Mouse (Mus musculus) intestine, embryonic 16.5 days (tissue): Measurements from ENCODE around the gene Mettl26. TPM values are rescaled to one million over a fixed set of nuclear protein-coding genes. Genes with fewer than 3 reads are reported as not detected.

Source experiments
- ATAC-seq: fragments of 200-750 bp; cut with Nextera tagmentation; 2 replicates; pipeline ENCODE4 v1.8.0; 2017; ENCODE audit warnings: moderate TSS enrichment, moderate library complexity
- H3K27ac ChIP-seq: fragments of 300-500 bp; sonication (generic); 2 replicates; pipeline ENCODE4 v1.5.1; 2014; ENCODE audit warnings: mild to moderate bottlenecking, low read length
- H3K27me3 ChIP-seq: fragments of 300-500 bp; sonication (generic); replicated peaks from 2 replicates; pipeline ENCODE4 v1.6.1; 2014; ENCODE audit warnings: low read length, control low read depth, mixed read lengths; ENCODE audit not compliant: control insufficient read depth, insufficient read depth
- H3K36me3 ChIP-seq: fragments of 300-500 bp; sonication (generic); 2 replicates; pipeline ENCODE4 v1.6.1; 2014; ENCODE audit warnings: low read length, control low read depth; ENCODE audit not compliant: control insufficient read depth, insufficient read depth
- H3K4me1 ChIP-seq: fragments of 300-500 bp; sonication (generic); 2 replicates; pipeline ENCODE4 v1.6.1; 2014; ENCODE audit warnings: low read length, control low read depth, mixed read lengths; ENCODE audit not compliant: control insufficient read depth, insufficient read depth
- H3K4me2 ChIP-seq: fragments of 300-500 bp; sonication (generic); 2 replicates; pipeline ENCODE4 v1.6.1; 2014; ENCODE audit warnings: low read depth, low read length, control low read depth
- H3K4me3 ChIP-seq: fragments of 300-500 bp; sonication (generic); 2 replicates; pipeline ENCODE4 v1.5.1; 2014; ENCODE audit warnings: mild to moderate bottlenecking, low read length
- H3K9ac ChIP-seq: fragments of 300-500 bp; sonication (generic); 2 replicates; pipeline ENCODE4 v1.6.1; 2014; ENCODE audit warnings: low read depth, low read length
- H3K9me3 ChIP-seq: fragments of 300-500 bp; sonication (generic); 2 replicates; pipeline ENCODE4 v1.6.1; 2016; ENCODE audit warnings: low read length, control low read depth; ENCODE audit not compliant: control insufficient read depth
- WGBS: fragments of 180-500 bp; shearing (Covaris S2); extraction: QIAGEN DNeasy Blood & Tissue Kit; methylation state at CpG from one replicate; pipeline ENCODE4 v1.1.7; 2014; 5-methylcytosine and 5-hydroxymethylcytosine counted together
- polyA plus RNA-seq: library from polyadenylated mRNA; unstranded; fragments of >200 nt; fragmentation: Nextera tagmentation; extraction: Ambion mirVana; gene quantifications from 2 replicates; pipeline ENCODE4 v1.2.1, GENCODE M21; 2015

Mettl26 gene
- polyA plus RNA-seq, result 61.0 and 66.9 TPM in 2 replicates

DNA sequence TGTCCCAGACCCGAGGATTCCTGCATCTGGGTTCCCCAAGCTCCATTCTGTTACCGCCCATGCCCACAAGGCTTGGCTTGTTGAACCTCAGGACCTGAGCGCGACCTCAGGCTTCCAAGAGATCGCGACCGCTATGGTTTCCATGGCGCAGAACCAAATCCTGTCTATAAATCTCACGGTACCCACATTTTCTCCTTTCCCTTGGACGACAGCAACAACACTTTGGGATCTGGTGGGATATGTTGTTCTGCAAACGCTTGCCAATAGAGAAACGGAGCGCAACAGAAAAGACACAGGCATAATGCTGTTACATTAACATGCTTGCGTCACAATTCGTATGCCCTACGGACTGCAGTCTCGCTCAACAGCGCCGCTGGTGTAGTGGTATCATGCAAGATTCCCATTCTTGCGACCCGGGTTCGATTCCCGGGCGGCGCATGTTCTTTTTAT lies at the start of gene Mettl26:
TSS of gene Mettl26 (plus strand) at position 354 of the 450 bp plus-strand sequence.
- Histone ChIP-seq H3K36me3 (peaks cover 8% of the 10 kb centered on the region; the same call in 1 of the 2 replicates), H3K9ac (peak within 1 kb of the TSS; percentile 75), H3K4me2 (peak within 1 kb of the TSS; percentile 82), H3K27me3 (no peaks in the 10 kb centered on the region), H3K4me1 (peaks cover 19% of the 10 kb centered on the region), H3K27ac (peak within 1 kb of the TSS; percentile 78), H3K9me3 (no peaks in the 10 kb centered on the region), H3K4me3 (peak within 1 kb of the TSS; percentile 74)
- WGBS, result under 1% methylated on average over 25 of the region's 25 CpGs
- peak; percentile 77 for ATAC-seq

DNA sequence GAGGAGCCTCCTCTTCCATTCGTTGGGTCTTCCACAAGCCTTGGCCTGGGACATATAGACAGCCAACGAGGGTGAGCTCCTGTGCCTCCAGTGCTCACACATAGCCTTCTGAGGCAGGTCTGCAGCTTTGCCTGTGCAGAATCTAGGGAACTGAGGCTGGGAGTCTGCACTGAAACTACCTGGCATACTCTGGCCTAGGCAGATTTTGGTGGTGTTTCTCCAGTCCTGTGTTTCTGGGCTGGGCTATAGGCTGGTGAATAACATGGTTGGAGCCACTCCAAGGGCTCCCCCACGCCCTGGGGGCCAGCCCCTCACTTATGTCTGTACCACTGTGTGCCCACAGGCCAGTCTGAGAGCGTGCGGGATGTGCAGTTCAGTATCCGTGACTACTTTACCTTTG lies 49.6 kb upstream of the Mettl26 start:
- H3K36me3 ChIP-seq, result peaks cover 5% of the 10 kb centered on the region
- no peak overlapping the region for H3K4me3 ChIP-seq
- H3K27me3 ChIP-seq, result peaks cover 5% of the 10 kb centered on the region
- WGBS, result 91% methylated on average over 6 of the region's 6 CpGs
- no peak for ATAC-seq
- peaks cover 31% of the 10 kb centered on the region for H3K4me1 ChIP-seq
- no peak overlapping the region for H3K9ac ChIP-seq
- H3K9me3 ChIP-seq, result no peaks in the 10 kb centered on the region
- H3K4me2 ChIP-seq, result no peak overlapping the region
- no peak overlapping the region for H3K27ac ChIP-seq

DNA sequence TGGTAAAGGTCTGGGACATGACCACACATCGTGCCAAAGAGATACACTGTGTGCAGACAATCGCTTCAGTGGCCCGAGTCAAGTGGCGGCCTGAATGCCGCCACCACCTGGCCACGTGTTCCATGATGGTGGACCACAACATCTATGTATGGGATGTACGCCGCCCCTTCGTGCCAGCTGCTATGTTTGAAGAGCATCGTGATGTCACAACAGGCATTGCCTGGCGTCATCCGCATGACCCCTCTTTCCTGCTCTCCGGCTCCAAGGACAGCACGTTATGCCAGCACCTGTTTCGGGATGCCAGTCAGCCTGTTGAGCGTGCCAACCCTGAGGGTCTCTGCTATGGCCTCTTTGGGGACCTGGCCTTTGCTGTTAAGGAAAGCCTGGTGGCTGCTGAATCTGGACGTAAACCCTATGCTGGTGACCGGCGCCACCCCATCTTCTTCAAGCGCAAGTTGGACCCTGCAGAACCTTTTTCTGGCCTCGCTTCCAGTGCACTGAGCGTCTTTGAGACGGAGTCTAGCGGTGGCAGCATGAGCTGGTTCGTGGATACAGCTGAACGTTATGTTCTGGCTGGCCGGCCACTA lies 48.8 kb upstream of the Mettl26 start:
- peaks cover 39% of the 10 kb centered on the region for H3K4me1 ChIP-seq
- no peak for ATAC-seq

DNA sequence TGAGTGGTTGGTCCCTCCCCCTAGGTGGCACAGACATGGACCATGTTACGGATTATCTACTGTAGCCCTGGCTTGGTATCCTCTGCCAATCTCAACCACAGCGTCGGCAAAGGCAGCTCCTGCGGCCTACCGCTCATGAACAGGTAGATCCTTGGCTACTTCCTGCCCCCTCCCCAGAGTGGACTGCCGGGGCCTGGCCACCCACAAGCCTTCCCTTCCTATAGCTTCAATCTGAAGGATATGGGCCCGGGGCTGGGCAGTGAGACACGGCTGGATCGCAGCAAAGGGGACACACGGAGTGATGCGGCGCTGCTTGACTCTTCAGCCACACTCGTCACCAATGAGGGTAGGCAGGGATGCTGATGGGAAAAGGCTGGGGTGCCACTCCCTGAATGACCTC lies 47.9 kb upstream of the Mettl26 start:
- no peaks in the 10 kb centered on the region for H3K27me3 ChIP-seq
- no peak overlapping the region for H3K27ac ChIP-seq
- no peak overlapping the region for H3K9ac ChIP-seq
- ATAC-seq, result no peak
- H3K4me3 ChIP-seq, result no peak overlapping the region
- 95% methylated on average over 13 of the region's 13 CpGs for WGBS
- H3K4me1 ChIP-seq, result peaks cover 48% of the 10 kb centered on the region
- no peaks in the 10 kb centered on the region for H3K9me3 ChIP-seq
- H3K4me2 ChIP-seq, result no peak overlapping the region
- peaks cover 15% of the 10 kb centered on the region for H3K36me3 ChIP-seq

More for the DNA sequence above, 48.8 kb upstream of the Mettl26 start:
- no peaks in the 10 kb centered on the region for H3K9me3 ChIP-seq
- no peak overlapping the region for H3K4me3 ChIP-seq
- WGBS, result 94% methylated on average over 27 of the region's 27 CpGs
- H3K27ac ChIP-seq, result no peak overlapping the region
- no peak overlapping the region for H3K9ac ChIP-seq
- no peak overlapping the region for H3K4me2 ChIP-seq
- H3K27me3 ChIP-seq, result 0 out of 2 replicates have a peak, but pooled peaks cover 2% of the 10 kb centered on the region
- H3K36me3 ChIP-seq, result peaks cover 12% of the 10 kb centered on the region

DNA sequence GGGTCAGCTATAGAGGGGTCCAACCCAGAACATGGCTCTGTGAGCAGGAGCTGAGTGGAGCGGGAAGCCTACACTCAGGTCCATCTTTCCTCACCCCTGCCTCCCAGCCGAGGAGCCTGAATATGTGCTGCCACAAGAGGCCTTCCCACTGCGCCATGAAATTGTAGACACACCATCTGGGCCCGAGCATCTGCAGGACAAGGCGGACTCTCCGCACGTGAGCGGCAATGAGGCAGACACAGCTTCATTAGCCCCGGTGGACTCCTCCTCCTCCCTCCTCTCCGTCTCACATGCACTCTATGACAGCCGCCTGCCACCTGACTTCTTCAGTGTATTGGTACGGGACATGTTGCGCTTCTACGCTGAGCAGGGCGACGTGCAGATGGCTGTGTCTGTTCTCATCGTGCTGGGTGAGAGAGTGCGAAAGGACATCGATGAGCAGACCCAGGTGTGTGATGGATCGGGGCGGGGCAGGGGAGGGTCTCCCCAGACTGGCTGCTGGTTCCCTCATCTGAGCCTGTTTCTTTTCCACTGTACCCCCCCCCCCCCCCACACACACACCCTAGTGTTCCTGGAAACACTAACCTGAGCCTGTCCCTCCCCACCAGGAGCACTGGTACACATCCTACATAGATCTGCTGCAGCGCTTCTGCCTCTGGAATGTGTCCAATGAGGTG lies 47.2 kb upstream of the Mettl26 start:
- 88% methylated on average over 22 of the region's 22 CpGs for WGBS
- peaks cover 15% of the 10 kb centered on the region for H3K36me3 ChIP-seq
- no peak for ATAC-seq

DNA sequence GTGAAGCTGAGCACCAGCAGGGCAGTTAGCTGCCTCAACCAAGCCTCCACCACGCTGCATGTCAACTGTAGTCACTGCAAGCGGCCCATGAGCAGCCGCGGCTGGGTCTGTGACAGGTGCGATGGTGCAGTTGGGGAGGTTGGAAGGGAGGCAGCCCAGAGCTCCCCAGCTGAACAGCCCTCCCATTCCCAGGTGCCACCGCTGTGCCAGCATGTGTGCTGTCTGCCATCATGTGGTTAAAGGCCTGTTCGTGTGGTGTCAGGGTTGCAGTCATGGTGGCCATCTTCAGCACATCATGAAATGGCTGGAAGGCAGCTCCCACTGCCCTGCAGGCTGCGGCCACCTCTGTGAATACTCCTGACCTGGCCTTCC lies 46.7 kb upstream of the Mettl26 start:
- peak overlapping the region; percentile 93 for H3K27ac ChIP-seq
- H3K4me1 ChIP-seq, result peaks cover 51% of the 10 kb centered on the region
- H3K4me2 ChIP-seq, result peak overlapping the region; percentile 67
- H3K9me3 ChIP-seq, result no peaks in the 10 kb centered on the region
- WGBS, result 83% methylated on average over 8 of the region's 8 CpGs
- peak overlapping the region; percentile 82 for H3K9ac ChIP-seq
- peaks cover 15% of the 10 kb centered on the region for H3K36me3 ChIP-seq
- no peaks in the 10 kb centered on the region for H3K27me3 ChIP-seq
- H3K4me3 ChIP-seq, result peak overlapping the region; percentile 69
- ATAC-seq, result no peak

More for the DNA sequence above, 47.2 kb upstream of the Mettl26 start:
- H3K9ac ChIP-seq, result 0 out of 2 replicates have a peak overlapping the region, but pooled peaks have one; percentile 82
- no peak overlapping the region for H3K4me3 ChIP-seq
- peaks cover 51% of the 10 kb centered on the region for H3K4me1 ChIP-seq
- H3K27ac ChIP-seq, result no peak overlapping the region
- H3K9me3 ChIP-seq, result no peaks in the 10 kb centered on the region
- no peaks in the 10 kb centered on the region for H3K27me3 ChIP-seq
- no peak overlapping the region for H3K4me2 ChIP-seq

DNA sequence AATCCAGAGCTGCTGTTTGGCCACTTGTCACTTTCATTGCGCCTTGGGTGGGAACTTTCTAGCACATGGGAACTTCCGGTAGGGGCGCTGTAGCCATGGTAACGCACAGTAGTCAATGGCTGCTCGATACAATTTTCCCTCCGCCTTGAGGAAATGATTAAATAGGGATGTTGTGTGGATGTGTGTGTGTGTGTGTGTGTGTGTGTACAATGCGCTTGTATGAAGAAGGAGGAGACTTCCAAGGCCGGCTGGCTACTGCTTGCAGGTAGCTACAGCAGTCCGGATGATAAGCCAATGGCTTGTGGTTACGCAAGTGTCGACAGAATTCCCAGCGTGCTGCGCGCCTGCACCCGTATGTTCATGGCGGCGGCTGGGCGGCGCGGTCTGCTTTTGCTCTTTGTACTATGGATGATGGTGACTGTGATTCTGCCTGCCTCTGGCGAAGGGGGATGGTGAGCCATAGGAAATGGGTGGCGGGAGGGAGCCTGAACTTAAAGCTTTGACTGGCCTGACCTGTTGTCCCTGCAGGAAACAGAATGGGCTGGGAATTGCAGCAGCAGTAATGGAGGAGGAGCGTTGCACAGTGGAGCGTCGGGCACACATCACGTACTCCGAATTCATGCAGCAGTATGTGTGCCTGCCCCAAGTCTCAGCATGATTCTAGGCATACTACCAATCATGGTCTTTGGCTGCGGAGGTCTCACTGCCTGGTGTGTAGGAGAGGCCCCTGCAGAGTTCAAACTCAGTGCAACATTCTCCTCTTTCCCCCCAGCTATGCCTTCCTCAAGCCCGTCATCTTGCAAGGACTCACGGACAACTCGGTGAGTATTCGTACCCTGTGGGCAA lies 45.9 kb upstream of the Mettl26 start, which contains the start of gene Jmjd8:
TSS of gene Jmjd8 (plus strand) at position 156 of the 846 bp plus-strand sequence.
- peak within 1 kb of the TSS; percentile 82 for H3K9ac ChIP-seq
- H3K27ac ChIP-seq, result peak within 1 kb of the TSS; percentile 93
- H3K27me3 ChIP-seq, result no peaks in the 10 kb centered on the region
- peak within 1 kb of the TSS; percentile 69 for H3K4me3 ChIP-seq
- H3K4me2 ChIP-seq, result peak within 1 kb of the TSS; percentile 67
- peaks cover 50% of the 10 kb centered on the region for H3K4me1 ChIP-seq
- 1% methylated on average over 32 of the region's 32 CpGs for WGBS
- H3K36me3 ChIP-seq, result peaks cover 15% of the 10 kb centered on the region
- H3K9me3 ChIP-seq, result no peaks in the 10 kb centered on the region
- ATAC-seq, result peak; percentile 47

DNA sequence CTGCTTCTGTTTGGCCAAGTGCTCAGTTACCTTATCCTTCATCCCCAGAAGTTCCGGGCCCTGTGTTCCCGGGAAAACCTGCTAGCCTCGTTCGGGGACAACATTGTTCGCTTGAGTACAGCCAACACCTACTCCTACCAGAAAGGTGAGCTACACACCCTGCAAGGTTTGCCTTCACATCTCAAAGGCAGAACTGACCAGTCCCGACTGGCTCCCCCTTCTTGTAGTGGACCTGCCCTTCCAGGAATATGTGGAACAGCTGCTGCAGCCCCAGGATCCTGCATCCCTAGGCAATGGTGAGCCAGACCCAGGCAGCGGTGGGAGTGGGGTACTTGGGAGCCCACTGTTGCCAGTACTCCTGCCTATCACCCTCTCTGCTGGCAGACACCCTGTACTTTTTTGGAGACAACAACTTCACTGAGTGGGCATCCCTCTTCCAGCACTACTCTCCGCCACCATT lies 45.3 kb upstream of the Mettl26 start:
- Histone ChIP-seq H3K36me3 (peaks cover 15% of the 10 kb centered on the region), H3K27ac (peak overlapping the region; percentile 93), H3K4me3 (peak overlapping the region; percentile 69), H3K9ac (peak overlapping the region; percentile 82), H3K9me3 (no peaks in the 10 kb centered on the region), H3K27me3 (no peaks in the 10 kb centered on the region), H3K4me1 (peaks cover 50% of the 10 kb centered on the region), H3K4me2 (peak overlapping the region; percentile 67)
- no peak for ATAC-seq
- WGBS, result 39% methylated on average over 8 of the region's 8 CpGs
